Mouse (Mus musculus): ENCODE results near the gene Shroom4.
"Not testable (repeated sequence)": the region's sequence is repeated elsewhere in the genome, so short reads cannot be mapped to it uniquely, and the experiment has no call there.

The Shroom4 gene

DNA sequence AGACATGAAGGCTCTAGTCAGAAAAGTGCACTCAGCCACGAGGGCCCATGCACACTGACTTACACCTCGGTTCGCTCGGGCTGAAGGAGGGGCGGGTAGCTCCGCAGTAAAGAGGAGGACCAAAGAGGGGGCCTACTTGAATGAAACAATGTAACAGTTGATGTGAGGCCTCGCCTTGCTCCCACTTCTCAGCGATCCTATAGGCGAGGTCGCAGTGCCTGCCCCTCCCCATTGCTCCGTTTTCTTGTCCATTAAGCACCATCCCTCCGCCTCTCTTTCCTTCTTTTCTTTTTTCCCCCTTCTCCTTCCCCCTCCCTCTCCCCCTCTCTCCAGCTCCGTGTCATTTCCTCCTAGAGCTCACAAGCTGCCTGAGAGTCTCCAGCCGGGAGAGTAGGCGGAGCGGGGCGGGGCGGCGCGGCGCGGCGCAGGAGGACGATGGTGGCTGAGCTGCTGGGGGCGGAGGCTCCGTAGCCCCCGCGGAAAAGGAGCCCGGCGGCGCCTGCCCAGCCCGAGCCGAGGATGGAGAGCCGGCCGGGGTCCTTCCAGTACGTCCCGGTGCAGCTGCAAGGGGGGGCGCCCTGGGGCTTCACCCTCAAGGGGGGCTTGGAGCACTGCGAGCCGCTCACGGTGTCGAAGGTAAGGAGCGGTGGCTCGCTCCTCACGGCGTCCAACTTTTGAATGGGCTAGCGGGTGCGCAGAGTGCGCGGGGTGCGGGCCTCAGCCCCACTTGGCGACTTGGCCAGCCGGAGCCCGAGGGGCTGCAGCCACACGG, at the start of gene Shroom4:
Gene Shroom4 (plus strand): TSS at position 229 of the 772 bp plus-strand sequence.
- DNase-seq: peak; percentile 66 to 70

DNA sequence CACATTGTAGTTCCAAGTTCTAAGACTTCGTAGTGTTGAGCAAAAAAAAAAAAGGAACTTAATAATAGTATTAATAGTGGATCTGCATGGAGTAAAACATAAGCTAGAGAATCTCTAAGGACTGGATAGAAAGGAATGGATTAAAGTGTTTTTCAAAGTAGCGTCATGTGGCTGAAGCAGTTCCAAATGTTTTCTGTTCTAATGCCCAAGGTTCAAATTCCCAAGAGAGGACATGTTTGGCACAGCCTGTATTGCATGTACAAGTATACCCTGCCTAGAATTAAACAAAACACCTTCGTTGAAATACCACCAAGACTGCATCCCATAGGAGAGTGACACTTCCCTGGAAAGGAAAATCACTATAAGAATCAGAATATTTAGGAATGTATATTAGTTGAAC, 42.8 kb upstream of the Shroom4 start:
- no peak for DNase-seq

DNA sequence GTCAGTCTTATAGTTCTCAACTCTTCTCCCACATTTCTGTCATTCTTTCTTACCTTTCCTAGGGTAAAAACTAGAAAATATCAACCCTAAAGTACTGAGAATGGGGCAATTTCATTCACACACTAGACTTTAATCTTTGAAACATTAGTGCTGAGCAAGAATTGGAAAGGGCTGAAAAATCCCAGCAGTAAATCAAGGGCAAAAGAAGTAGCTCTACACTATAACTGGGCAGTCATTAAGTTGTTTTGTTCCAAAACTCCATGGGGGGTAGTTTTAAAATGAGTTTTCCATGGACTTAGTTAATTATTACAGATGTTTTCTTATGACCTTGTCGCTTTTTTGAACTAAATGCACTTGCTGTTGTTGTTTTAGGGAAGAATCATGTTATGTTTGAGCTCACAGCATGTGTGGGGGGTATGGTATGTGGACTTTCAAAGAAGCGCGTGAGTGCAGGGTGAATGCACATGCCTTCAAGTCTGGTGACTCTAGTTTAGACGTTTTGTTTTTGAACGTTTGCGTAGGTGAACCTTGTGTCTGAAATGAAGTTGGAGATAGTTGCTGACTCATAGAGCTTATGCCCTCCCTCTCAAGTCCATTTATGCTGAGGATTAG, 42.0 kb upstream of the Shroom4 start:
- no peak for DNase-seq

DNA sequence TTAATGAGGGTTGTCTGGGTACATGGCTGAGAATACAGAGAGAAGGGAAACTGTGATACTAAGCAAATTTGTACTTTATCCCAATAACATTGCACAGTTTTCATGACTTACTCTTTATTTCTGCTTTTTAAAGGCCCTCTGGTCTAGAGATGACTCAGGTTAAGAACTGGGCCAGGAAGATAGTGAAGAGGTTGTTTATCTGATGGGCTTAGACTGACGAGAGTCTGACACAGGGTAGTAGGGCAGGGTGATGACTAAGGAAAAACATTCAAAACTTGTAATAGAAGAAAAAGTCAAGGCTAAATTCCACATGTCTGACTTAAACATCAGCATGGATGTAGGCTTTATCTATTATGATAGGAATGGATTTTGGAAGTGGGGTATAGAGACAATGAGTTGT, 30.8 kb upstream of the Shroom4 start:
- no peak for DNase-seq

DNA sequence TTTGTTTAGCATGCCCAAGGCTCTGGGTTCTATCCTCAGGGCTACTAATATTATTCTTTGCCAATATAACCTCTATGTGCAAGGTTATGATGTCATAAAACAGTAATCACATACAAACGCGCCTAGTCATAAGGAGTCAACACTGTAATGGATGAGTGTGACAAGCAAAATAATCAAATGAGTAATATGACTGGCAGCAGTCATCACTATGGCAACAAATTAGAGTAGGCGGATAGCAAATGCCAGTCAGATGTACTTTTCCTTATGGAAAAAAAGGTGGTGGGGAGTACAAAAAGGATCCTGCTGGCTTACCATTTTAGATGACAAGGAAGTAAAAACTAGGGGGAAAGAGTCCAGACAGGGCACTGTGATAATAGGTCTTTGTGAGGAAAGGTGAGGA, 28.9 kb upstream of the Shroom4 start:
- no peak for DNase-seq

DNA sequence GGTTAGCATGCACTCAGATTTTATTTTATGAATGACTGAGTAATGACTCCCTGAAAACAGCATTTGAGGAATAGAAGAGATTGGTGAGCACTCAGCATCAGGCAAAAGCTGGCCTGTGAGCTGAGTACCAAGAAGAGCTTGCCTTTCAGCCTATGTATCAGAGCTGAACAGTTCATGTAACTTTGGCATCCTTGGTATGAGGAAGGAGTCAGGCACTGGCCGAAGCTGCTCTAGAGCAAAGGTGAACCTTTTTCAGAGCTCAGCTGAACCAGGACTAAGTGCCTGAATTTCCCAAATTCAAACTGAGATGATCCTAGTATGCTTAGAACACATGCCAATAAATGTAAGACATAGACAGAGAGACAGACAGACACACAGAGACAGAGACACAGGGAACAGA, 5.8 kb upstream of the Shroom4 start:
- DNase-seq: no peak

DNA sequence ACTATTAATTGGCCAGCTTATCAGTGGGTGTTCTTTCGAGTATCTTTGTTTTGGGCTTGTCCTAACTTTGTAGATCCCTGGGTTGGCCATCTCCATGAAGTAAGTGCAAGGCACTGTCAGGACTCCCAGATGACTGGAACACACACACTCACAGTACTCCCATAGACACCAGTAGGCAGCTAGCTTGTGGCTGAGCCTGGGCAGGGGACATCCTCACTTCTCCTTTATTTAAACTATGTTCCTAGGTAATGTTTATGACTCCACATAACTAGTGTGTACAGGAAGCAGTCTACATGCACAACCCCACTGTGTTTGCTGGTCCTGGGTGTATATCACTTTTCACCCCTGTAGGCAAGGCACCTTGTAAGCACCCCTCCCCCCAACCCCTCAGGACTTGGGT, 461 bp upstream of the Shroom4 start:
- DNase-seq: peak in 1 of 2 experiments; percentile 1

DNA sequence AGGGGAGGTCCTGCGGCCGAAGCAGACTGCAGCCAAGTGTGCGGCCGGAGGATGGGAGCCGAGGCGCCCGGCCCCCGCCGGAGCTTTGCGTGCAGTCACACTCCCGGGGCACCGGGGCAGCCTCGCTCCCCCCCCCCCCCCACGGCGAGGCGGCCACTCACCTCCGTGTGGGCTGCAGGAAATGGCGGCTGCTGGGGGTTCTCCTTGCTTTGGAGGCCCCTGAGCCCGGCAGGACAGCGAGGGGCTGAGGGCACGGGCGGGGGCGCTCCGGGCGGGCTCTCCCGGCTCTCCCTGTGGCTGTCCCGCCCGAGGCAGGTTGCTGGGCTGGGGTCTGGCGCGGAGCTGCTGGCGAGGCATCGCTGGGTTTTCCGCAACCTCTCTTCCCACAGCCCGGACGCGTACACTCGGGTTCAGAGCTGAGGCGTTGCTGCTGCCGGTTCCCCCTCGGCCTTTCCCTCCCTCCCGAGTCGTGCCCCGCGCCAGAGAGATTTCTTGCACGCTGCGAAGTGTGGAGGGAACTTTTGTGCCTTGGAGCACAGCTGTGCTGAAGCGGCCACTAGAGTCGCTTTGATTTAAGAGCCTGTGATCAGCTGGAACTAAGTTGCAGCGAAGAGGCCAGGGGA, 855 bp downstream of the Shroom4 start:
- DNase-seq: peak; percentile 21 to 36

DNA sequence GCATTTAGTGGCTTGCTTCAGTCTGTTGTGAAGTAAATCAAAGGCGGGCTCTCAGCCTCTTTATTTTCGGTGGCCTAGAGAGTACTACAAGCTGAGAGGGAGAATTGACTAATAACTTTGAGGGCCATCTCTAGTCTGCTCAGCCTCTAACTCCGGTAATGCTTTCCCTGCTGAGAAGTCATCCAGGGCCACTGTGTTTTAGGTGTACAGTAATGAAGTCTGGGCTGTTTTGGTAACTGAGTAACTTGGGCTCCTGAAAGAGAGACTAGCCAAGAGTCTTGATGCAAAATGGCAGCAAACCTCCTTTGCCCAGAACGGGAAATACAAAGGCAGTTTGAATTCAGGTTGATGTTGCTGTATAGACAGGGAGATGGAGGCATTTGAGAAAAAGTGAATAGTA, 3.3 kb downstream of the Shroom4 start:
- DNase-seq: no peak

DNA sequence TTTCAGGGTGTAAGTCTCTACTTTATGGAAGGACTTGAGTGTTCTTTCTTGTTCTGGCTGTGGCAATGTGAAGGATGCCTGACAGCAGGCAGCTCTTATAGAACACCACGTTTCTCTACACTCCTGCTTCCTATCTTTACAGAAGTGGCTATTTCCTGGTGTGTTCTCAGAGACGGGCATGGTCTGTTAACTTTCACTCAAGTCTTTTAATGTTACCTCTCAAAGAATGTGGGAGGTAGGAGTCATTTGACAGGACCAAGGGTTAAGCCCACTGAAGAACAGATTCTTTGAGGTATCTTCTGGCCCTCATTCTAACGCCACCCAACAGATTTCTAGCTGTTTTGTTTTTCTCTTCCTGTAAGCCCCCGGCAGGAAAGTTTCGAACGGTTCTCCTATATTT, 9.5 kb downstream of the Shroom4 start:
- DNase-seq: no peak

DNA sequence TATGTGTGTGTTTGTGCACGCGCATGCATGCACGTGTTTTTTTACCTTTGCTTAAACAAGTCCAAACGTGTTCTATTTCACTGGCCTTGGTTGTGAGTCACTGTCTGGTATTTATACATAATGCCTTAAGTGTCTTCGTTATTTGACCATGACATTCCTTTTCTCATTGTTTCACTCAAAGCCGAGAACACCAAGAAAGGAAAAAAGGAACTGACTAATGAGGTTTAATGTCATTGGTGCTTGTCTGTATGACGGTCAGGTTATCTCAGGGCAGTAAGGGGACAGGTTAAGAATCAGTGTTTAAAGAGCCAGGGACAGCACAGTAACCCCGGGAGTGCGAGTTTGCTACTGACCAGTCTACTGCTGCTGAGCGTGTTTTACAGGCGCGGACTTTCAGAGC, 15.8 kb downstream of the Shroom4 start:
- DNase-seq: no peak

DNA sequence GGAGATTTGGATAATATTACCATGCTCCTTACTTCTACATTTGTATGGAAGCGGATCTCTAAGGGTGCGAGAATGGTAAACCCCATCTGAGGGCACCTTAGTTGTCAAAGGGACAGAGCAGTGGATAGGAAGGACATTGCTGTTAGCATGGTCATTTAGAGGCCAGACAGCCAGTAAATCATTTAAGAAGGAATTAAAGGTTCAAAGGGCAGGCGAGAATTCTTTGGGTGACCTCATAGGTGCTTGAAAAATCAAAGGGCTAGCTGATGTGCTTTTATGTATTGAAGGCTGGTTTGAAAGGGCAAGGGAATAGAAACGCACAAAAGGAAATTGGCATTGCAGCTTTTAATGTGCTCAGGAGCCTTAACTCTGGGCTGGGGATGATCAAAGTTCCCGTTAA, 16.3 kb downstream of the Shroom4 start:
- DNase-seq: no peak

DNA sequence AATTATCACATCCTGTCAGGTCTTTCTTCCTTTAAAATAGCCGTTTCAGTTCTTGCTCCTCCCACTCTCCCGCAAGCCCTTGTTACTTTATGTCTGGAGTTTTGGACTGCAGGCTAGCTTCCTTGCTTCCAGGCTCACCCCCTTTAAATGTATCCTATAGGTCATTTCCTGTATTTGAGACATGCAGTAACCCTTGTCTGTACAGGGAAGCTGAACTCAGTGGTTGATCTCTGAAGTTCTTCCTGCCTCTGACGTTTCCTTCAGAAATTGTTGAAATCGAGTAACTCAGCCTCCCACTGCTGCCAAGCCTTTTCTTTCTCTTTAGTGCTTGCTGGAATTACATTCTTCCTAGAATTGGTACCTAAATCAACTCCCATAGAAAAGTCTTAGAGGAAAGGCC, 18.5 kb downstream of the Shroom4 start:
- DNase-seq: no peak

DNA sequence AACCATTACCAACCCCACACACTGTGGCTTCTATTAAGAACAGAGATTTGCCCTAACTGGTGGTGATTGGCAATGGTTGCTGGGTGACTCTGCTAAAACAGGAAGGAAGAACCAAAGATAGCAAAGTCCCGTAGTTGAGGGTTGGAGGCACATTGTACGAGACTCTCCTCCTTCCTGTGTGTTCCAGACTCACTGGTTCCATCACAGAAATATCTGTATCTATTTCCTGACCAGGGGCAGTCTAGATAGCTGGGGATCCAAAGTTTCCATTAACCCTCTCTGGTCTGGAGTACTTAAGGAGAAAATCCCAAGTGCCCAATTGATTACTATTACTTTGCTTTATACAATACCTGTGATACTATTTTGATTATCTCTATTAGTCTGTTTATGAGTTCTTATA, 35.6 kb downstream of the Shroom4 start:
- DNase-seq: no peak

DNA sequence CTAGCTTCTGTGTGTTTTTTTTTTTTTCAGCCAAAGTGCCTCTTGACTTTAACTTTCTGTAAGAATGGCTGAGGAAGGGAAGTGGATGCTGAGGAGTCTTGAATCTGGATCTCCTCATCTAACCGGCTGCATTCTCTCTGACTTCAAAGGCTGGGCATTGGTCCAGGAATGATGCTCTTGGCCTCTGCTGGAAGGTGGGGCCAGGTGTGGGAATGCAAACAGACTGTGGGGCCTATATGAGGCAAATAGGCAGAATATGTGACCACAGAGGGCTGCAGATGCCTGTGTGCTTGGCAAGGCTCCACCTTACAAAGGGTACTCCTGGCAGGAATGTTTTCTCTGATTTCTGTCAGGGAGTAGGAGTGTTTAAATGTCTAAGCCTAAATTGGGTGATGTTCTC, 46.8 kb downstream of the Shroom4 start:
- DNase-seq: peak; percentile 18

DNA sequence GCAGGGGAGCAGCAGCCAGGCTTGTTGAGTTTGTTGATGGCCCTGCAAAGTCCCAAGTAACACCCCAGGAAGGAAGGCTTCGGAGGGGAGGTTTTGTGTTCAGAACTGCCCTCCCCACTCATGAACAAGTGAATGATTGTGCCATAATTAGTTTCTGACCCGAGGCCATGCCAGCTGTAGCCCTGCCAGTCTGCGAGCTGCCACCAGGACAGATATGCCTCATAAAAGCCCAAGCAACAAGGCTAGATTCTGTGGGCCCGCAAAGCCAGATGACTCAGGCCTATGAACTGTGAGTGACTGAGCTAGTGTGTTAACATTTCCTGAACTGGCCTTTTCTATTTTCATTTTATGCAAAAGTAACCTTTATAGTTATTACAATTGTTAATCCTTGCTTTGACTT, 48.3 kb downstream of the Shroom4 start:
- peak; percentile 24 to 31 for DNase-seq

DNA sequence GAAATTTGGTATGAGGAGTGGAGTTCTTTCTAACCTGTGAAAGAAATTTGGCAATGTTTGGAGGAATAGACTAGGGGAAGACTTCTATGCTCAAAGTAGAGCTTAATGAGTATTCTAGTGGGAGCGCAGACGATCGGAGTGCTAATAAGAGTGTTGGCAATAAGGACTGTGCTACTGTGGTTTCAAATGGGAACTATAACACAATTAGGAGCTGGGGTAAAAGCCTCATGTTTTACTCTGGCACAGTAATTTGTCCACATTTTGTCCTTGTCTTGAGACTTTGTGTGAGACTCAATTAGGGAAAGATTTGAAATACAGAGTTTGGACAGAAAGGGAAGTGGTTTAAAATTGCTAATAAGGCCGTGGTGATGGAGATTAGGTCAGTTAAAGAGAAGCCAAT, 53.6 kb downstream of the Shroom4 start:
- no peak for DNase-seq

DNA sequence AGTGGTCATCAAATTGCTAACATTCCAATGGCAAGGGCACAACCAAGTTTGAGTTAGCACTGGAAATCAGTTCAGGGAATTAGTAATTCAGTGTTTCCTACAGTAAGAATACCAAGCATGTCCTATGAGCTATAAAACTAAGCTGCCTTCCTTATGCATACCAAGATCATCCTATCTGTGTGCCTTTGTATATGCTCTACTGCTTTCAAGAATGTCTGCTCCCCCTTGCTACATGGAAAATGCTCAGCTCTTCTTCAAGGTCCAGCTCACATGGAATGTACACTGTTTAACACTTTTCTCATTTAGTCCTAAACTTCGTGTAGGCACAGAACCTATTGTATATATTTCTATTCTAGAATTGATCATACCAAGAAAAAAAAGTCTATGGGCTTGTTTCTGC, 69.6 kb downstream of the Shroom4 start:
- DNase-seq: not testable (repeated sequence)

DNA sequence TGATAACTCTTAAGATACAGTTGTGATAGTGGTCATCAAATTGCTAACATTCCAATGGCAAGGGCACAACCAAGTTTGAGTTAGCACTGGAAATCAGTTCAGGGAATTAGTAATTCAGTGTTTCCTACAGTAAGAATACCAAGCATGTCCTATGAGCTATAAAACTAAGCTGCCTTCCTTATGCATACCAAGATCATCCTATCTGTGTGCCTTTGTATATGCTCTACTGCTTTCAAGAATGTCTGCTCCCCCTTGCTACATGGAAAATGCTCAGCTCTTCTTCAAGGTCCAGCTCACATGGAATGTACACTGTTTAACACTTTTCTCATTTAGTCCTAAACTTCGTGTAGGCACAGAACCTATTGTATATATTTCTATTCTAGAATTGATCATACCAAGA, 72.9 kb downstream of the Shroom4 start:
- not testable (repeated sequence) for DNase-seq

DNA sequence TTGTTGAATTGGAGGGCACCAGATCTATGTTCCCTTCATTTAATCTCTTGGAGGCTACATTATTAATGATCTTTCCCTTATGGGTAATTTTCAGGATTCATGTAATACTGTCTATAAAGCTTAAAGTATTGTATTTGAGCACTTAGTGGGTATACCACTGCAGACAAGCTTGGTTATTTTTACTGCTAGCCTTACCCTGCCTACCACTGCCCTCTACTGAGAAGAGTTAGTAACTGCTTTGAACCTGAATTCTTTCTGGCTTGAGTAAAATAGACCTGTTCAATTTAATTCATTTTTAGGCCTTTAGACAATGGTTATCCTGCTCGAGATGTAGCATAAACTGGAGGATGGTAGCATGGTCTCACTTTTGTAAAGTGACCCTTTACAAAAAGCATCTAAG, 75.5 kb downstream of the Shroom4 start:
- DNase-seq: peak in 1 of 2 experiments; percentile 40

DNA sequence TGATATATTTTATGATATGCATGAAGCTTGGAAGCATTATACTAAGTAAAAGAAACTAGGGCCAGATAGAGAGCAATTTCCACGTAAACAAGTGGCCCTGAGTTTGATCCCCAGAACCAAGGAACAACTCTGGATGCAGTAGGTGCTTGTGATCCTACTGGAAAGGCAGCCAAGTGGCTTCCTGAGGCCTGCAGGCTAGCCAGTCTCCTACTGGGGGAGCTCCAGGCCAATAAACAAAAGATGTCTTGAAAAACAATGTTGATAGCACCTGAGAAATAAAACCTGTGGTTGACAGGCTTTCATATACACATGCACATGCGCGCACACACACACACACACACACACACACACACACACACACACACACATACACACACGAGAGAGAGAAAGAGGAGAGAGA, 82.6 kb downstream of the Shroom4 start:
- DNase-seq: peak; percentile 8 to 13

DNA sequence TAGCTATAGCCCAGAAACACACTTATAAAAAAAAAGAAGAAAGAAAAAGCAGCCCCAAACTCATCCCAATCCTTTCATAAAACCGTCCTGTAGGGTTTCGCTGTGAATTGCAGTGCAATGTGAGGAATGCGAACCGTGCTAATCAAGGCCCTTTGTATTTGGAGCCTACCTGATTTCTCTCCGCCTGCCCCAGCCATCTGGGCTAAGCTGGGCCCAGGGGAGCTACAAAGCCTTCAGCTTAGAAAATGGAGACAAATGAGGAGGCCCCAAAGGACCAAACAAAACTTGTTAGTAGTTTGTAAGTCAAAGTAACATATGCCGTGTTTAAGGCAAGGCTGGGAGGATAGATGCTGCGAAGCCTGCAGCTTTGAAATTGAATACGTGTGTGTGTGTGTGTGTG, 84.2 kb downstream of the Shroom4 start:
- DNase-seq: no peak

DNA sequence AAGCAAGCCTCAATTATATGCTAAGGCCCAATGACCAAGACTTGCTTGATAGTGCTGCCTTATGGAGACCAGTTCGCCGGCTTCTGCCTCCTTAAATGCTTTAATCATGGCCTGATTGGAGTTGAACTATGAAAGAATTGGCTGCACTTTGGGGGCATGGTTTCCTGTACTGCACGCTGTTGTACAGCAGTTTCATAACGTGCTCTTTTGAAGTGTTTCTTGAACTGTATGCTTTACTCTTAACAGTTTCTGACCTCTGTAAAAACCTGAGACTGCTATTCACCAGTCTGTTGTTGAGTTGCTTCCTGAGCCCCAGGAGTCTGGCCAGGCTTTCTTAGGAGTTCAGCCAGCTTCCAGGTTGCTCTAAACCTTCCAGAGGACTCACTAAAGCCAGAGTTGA, 90.8 kb downstream of the Shroom4 start:
- DNase-seq: no peak

DNA sequence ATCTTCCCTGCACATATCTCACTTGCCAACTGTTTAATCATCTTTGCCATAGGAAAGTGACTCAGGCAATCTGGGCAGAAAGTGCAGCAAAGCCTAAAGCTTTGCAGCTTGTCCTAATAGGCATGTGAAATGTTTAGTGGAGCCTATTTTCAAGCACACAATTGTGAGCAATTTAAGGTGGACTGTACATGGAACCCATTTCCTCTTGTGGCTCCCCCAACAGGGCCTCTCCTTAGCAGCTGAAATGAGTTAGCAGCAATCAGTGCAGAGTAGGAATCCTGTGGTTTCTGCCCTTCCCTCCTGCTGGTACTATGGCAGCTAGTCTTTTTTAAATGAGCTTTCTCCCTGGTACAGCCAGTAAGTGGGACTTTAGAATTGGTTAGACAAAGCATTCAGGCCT, 95.8 kb downstream of the Shroom4 start:
- DNase-seq: no peak

Measured in cerebellum, postnatal 10 days (tissue).